Mouse (Mus musculus): Measurements from ENCODE around the gene Nr2f6.

The Nr2f6 gene

DNA sequence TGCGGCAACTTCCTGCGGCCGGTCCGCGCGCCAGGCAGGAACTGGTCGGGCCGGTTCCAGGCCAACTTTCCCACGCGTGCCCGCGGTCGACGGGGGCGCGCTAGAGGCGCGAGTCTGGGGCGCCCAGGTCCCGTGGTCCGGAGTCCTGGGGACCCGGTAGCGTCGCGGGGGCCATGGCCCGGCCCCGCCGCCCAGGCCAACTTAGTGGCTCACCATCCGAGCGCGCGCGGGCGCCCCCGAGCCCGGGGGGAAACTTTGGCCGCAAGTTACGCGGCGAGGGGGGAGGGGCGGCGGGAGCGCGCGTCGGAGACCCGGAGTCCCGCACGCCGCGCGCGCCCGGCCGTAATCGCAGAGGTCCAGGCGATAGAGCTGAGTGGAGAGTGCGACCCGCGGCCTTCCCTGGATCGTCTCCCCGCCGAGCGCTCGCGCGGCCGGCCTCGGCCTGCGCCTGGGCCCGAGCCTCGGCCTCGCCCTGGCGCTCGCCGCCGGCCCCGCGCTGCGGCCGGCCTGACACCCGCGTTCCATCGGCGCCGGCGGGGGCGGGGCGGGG lies at the start of gene Nr2f6:
TSS of gene Nr2f6 (minus strand) at position 540 of the 550 bp plus-strand sequence.
- peak; percentile 46 to 59 for DNase-seq

DNA sequence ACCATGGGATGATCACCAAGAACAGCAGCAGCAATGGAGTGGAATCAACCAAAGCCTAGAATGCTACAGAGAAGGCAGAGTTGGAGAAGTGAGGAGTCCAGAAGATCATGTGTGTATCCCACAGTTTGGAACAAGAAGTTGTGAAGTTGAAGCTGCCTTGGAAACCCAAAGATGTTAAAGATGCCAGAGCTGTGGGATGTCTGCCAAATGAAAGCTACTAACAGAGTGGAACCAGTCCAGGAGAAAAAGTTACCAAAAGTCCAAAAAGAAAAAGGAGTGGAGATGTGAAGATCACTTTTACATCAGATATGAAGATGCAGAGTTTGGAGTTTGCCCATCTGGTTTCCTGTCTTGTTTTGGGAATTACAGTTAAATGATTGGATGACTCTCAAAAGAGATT lies 40.4 kb upstream of the Nr2f6 start:
- DNase-seq, result no peak

DNA sequence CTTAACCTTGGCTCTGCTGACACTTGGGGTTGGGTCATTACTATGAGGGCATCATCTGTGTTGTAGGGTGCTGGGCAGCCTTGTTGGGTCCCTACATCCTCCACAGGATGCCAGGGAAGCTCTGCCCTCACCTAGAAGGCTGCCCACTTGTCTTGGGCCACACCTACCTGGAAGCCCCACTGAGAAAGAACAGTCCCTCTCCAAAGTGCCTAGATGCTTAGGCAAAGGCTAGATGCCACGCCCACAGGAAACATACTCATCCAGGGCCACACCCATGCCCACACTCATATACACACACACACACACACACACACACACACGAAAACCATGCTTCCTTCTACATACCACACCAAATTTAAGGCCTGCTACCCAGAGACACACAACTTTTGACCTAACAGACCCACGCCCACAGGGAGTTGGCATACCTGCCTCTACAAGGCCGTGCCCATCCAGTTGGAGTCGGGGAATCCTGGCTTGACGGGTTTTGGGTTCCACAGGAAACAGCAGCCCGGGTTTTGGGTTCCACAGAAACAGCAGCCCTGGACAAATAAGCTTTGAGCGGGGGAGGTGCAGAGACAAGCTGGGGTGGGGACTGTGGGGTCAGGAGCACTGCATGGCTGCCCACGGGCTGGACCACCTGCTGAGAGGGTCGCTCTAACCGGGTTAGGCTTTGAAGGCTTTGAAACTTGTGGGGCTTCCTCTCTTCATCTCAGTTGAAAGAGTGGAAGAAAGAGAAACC lies 29.9 kb upstream of the Nr2f6 start:
- no peak for DNase-seq

DNA sequence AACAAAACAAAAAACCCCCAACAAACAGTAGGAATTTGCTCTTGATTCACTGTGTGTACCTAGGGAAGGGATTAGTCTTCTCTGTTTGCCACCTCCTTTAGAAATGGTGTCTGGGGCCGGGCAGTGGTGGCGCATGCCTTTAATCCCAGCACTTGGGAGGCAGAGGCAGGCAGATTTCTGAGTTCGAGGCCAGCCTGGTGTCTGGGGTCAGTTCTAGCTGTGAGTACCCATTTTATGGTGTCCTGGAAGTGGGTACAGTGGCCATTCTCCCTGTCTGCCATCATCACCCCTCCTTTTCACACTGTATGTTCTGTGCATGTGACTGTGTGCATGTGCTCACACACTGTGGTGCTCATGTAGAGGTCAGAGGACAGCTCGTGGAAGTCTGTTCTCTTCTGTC lies 26.5 kb upstream of the Nr2f6 start:
- no peak for DNase-seq

DNA sequence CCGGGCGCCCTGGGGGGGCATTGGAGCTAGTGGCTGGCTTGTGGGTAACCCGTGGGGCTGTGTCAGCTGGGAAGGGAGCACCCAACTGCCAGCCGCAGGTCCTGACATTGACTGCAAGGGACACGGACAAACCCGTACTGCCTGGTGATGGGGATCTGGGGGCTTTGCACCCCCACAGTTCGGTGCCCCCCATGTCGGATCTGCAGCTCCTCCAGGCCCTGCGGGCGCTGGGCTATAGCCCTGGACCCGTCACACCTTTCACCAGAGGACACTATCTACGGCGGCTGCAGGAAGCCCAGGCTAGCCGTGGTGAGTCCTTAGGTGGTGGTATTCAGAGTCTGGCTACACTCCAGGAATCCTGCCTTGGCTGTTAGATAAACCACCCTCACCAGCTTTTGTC lies 25.7 kb upstream of the Nr2f6 start:
- no peak for DNase-seq

DNA sequence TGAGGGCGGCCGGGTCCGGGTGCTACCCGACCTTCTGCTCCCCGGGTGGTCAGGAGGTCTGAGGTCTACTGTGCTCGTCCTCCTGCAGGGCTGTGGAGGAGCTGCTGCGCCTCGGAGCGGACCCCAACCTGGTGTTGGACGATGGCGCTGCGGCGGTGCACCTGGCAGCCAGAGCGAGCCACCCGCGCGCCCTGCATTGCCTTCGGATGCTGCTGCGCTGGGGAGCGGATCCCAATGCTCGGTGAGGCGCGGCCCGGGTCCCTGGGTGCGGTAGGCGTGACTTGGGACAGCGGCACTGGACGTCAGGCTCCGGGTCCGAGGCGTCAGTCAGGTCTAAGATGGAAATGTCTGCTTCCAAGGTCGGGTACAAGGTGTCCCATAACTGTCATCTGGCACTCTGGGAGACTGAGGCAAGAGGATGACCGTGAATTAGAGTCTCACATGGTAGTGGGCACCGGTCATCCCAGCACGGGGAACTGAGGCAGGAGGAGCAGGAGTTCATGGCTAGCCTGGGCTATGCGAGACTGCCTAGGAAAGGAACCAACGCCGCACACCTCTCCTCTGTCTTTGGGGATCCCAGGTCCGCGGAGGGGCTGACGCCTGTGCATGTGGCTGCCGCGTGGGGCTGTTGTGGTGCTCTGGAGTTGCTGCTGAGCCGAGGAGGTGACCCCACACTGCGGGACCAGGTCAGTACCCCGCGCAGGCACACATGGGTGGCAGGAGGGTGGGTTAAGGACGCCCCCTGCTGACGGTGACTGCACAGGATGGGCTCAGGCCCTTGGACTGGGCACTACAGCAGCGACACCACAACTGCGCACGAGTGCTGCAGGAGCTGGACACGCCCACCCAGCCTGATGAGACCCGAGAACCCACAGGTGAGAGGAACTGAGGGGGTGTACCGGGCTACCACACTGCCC lies 24.6 kb upstream of the Nr2f6 start:
- peak; percentile 52 to 63 for DNase-seq

DNA sequence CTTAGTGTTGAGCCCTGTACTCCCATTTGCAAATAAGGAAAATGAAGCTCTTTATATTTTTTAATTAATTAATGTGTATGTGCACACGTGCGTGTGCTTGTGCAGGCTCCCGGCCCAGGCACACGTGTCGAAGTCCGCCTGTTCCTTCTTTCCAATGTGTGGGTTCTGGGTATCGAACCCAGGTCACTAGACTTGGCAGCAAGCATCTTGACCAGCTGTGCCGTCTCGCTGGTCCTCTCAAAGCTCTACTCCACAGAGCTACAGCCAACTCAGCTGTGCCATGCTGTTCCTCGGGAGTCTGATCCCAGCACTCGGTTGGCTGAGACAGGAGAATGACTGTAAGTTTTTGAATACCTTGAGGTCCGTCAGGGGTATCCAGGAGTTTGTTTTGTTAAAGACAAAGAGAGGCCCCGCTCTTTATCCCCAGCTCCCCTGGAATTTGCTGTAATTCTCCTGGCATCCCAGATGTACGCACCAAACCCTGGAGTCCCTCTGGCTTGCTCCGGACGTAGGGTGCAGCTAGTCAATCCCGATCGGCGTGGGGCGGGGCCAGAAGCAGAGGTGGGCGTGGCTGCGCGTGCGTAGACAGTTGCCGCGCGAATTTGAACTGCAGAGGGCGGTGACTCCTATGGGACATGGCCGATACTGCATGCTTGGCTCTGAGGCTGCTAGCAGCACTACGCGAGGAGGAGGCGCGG lies 23.8 kb upstream of the Nr2f6 start, which contains the start of gene Ankle1:
TSS of gene Ankle1 (plus strand) at position 610 of the 698 bp plus-strand sequence.
- peak; percentile 88 to 98 for DNase-seq

DNA sequence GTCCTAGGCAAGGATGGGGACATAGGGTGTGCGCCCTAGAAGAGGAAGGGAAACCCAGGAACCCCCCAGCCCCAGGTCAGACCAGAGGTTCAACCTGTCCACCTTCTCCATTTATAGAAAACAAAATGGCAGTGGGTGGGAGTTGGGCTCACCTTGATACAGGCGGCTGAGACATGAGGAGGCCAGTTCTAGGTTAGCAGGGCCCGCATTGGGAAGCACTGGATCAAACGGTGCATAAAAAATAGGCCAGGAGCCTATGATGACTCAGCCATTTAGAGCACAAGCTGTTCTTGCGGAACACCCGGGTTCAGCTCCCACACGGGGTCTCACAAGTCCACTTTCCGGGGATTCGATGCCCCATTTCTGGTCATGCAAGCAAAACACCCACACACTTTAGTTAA lies 23.2 kb upstream of the Nr2f6 start:
- peak in 1 of 2 experiments; percentile 4 for DNase-seq

DNA sequence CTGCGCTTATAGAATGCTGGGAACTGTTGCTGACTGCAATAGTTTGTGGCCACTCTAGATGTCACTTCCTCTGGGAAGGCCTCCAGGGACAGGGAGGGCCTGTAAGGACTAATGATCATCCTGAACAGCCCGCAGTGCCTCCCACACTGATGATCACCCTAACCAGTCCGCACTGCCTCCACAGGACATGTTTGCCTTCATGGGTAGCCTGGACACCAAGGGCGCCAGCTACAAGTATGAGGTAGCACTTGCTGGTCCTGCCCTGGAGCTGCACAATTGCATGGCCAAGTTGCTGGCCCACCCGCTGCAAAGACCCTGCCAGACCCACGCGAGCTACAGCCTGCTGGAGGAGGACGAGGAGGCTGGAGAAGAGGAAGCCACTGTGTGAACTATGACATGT lies 22.3 kb upstream of the Nr2f6 start:
- peak in 1 of 2 experiments; percentile 3 for DNase-seq

DNA sequence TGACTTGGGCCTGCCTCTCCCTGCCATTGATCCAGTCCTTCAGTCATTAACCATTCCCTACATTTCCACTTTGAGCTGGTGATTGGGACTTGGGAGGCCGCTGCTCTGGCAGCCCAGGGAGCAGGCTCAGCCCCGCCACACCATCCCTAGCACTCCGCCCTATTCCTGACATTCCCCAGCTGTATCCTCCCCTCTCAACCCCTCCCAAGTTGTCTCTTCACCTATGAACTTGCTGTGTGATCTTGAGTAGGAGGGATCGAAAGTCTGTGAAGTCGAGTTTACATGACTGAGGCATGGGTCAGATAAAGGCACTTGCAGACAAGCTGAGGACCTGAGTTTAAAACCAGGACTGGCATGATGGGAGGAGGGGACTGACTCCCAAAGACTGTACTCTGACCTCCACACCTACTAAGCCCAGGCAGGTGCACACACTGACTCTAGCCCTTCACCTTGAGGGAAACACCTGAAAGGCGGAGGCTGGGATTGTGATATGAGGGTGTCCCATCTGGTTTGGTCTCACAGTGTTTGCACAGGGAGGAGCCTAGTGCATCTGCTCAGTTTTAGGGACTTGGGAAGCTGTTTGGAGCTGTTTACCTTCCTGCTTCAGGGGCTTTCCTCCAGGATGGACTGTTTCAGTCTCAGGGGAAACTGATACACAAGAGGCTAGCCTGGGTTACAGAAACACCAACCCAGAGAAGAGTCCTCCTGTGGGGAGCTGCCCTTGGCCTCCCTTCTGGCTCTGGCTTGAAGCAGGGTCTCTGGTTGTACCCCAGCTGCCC lies 21.5 kb upstream of the Nr2f6 start:
- peak in 1 of 2 experiments; percentile 2 for DNase-seq

DNA sequence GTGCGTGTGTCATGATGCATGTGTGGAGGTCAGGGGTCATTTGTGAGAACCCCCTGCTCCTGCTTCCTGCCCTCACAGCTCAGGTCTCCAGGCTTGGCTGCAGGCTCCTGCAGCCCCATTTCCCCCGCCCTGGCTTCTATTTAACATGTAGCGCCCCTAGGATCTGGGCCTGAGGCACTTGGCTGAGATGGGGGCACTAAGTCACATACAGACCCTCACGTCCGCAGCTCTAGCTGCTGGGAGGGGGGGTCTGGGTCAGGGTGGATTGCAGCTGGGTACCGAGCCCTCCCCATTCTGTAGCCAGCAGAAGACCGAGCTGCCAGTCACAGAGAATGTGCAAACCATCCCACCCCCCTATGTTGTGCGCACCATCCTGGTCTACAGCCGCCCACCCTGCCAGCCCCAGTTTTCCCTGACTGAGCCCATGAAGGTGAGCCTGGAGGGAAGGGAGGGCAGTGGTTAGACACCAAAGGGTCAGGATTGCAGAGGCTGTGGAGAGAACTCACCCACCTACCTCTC lies 20.7 kb upstream of the Nr2f6 start:
- DNase-seq, result peak in 1 of 2 experiments; percentile 2

DNA sequence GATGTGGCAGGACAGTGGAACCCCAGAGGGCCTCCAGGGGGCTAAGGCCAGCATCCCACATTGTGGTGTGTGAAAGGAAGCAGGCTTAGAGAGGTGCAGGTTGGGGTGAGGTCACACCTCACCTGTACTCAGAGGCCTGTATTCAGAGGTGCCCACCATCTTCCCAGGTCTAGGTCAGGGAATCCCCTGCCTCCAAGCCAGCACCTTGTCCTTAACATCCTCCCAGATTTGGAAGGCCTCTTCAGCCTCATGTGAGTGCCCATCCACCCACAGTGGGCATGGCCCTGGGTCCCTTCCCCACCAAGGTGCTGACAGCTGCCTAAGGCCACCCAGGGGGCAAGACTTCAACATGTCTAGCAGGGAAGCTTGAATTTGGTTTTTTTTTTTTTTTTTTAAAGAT lies 19.7 kb upstream of the Nr2f6 start:
- peak in 1 of 2 experiments; percentile 3 for DNase-seq

DNA sequence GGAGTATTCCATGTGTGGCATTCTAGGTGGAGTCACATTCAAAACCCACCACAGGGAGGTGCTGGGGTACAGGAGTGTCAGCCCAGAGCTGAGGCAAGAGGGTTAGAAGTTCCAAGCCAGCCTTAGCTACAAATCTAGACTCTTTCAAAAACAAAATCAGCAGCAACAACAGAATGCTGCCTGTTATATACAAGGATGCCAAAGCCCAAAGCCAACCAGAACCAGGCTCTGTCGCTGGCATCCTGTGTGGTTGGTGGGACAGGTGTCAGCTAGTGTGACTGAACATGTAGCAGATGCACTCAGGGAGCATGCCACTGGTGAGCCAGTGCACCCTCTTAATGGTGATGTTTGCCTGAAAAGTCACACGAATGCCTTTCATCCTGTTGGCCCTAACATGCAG lies 19.1 kb upstream of the Nr2f6 start:
- peak in 1 of 2 experiments; percentile 1 for DNase-seq

DNA sequence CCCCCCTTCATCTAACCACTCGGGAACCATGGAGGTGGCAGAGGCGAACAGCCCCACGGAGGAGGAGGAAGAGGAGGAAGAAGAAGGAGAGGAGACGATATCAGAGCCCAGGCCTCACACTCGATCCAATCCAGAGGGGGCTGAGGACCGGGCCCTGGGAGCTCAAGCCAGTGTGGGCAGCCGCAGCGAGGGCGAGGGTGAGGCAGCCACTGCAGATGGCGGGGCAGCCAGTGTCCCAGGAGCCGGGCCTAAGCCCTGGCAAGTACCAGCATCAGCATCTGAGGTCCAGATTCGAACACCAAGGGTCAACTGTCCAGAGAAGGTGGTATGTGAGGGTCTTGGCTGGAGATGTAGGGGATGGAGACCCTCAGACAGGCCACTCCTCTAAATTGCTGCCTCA lies 15.9 kb upstream of the Nr2f6 start:
- peak; percentile 1 to 9 for DNase-seq

DNA sequence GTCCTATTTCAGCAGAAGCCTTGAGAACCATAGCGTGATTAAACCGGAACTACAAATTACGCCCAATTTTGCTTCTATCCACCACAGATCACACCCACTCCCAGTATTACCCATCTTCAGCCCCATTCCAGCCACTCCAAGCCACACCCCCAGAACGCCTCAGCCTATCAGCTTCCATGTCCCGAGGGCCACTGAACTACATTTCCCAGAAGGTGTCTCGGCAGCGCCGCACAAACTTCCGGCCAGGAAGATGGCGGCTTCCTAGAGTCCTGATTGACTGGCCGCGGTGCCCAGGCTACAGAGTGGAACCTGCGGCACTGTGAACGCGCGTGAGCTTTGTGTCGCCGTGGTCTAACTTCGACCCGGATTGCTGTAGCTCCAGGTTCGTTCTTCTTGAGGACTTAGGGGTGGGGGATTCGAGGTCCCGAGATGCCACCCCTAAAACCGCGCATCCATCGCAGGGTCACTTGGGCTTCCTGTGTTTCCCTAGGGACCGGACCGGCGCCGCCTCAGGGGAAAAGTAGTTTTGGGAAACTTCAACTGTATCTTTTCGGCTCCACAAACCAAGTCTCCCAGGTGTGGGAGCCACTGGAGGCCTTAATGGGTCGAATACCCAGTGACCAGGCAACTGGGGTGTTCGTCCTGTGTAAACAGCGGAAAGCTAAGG lies 15.0 kb upstream of the Nr2f6 start, which contains the start of gene Babam1:
TSS of gene Babam1 (plus strand) at position 223 of the 667 bp plus-strand sequence.
- DNase-seq, result peak; percentile 81

DNA sequence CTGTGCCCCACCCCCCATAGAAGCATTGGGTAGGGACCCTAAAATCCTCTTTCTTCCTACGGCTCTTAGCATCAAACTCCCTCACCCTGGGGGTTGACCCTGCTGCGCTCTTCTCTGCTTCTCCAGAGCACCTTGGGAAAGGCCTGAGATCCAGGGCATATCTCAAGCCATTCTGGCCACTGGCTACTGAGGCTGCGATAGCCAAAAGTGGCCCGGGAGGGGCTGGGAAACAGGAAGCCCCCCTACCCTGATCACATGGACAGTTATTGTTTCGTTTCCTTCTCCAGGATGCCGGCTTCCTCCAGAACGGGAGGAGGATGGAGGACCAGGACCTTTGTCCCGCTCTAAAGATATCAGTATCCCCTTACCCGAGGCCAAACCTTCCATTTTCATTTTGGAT lies 13.9 kb upstream of the Nr2f6 start, which contains the start of gene Ushbp1:
TSS of gene Ushbp1 (minus strand) at position 174 of the 400 bp plus-strand sequence.
- DNase-seq, result peak; percentile 3 to 7

DNA sequence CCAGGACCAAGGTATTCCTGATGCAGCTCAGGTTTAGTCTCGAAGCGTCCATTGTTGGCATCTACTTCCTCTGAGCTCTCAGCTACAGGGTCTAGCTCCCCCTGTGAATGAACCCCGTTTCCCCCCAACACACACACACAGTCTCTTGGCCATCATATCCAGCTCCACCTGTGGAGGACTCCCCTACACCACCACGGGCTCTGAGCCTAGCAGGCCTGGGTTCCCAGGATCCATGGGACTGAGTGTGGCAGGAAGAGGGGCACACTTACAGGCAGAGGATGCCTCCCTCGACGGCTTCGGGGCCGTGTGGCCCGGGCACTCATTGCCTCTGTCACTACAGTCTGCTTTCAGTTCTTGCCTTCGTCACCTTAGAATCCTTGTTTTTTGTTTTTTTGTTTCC lies 13.3 kb upstream of the Nr2f6 start:
- peak; percentile 1 to 3 for DNase-seq

DNA sequence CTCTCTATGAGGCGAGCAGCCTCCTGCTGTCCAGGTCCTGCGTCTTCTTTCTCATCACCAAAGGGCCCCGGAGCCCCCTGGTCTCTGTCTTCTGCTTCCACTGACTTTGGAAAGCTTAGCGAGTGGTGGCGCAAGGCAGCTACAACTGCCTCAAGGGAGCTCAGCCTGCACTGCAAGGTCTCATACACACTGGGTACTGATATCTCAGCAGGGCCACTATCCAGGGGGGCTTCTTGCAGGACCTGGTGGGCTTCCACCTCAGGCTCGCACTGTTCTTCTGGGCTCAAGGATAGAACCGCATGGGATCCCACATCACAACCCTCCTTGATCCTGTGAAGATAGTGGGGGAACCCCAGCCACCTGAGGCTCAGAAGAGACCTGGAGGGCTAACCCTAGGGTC lies 12.7 kb upstream of the Nr2f6 start:
- DNase-seq, result peak in 1 of 2 experiments; percentile 3

DNA sequence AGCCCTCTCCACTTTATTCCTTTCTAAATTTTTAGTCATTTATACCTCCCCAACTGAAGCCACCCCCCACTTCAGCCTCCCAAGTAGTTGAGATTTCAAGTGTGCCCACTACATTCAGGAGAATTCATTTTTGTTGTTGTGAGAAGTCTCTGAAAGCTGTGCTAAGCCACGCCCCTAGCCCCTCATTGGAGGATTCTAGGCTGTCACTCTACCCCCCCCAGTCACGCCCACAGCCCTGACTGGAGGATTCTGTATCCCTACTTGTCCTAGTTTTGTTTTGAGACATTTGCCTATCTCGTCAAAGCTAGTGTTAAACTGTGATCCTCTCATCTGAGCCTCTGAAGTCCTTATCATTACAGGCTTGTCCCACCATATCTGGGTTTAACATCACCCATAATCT lies 11.1 kb upstream of the Nr2f6 start:
- DNase-seq, result peak in 1 of 2 experiments; percentile 5

DNA sequence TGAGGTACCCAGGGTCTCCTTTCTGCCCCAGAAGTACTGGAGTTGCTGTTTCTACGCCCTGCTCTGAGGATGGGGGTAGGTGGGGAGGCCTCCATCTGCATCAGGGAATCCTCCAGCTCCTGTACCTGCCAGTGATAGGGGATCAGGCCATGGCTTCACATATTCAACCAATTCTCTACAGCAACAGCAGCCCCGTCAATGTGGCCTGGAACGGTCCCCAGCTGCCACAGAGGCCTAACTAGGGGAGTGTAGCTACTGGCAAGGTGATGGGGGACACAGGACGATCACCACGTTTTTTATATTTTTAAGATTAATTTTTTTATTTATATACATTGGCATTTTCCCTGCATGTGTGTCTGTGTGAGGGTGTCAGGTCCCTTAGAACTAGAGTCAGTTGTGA lies 10.6 kb upstream of the Nr2f6 start:
- DNase-seq, result peak in 1 of 2 experiments; percentile 1

DNA sequence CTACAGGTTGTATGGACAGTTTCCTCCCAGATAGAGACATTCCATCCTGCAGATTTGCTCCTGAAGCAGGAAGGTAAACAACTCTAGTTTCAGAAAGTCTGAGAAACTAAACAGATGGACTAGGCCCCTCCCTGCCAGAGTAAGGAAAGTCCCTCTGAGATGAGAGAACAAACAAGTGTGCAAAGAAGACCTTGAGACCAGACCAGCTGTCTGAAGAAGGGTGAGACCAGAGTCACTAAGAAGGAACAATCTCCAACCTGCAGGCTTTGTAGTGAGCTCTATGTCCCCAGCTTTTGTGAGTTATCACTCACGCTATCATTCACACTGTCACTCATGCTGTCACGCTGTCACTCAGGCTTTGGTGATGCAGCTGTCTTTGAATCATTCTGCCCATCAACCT lies 9.9 kb upstream of the Nr2f6 start:
- peak in 1 of 2 experiments; percentile 1 for DNase-seq
